Mouse (Mus musculus) liver, adult (tissue): ENCODE results near the gene Olfr1449.

Experiments
- GATA4 ChIP-seq: IDR thresholded peaks from 2 replicates; pipeline ENCODE4 v1.6.1; 2014; ENCODE audit warnings: mild to moderate bottlenecking, low read length; ENCODE audit not compliant: insufficient replicate concordance

The Olfr1449 gene

GRCm38 (mm10) chr19:12930540-12930939, at the start of gene Olfr1449:
Olfr1449 (plus strand) TSS chr19:12930840.
- TF ChIP-seq GATA4, result no peak

- no peak for TF ChIP-seq GATA4
Measured at GRCm38 (mm10) chr19:12883555-12883954, 47.1 kb upstream of the Olfr1449 start, which contains the start of gene Olfr1445. Olfr1445 (plus strand) TSS chr19:12883855.

GRCm38 (mm10) chr19:12893424-12893823, 37.2 kb upstream of the Olfr1449 start, which contains the start of gene Olfr1446:
Olfr1446 (minus strand) TSS chr19:12893524.
- TF ChIP-seq GATA4, result no peak

GRCm38 (mm10) chr19:12903643-12904042, 27.0 kb upstream of the Olfr1449 start, which contains the start of gene Olfr1447:
Olfr1447 (minus strand) TSS chr19:12903743.
- TF ChIP-seq GATA4, result no peak

- no peak for TF ChIP-seq GATA4
Measured at GRCm38 (mm10) chr19:12924319-12924718, 6.3 kb upstream of the Olfr1449 start, which contains the start of gene Olfr1448. Olfr1448 (minus strand) TSS chr19:12924419.

- TF ChIP-seq GATA4, result no peak
Measured at GRCm38 (mm10) chr19:12949958-12950357, 19.3 kb downstream of the Olfr1449 start, which contains the start of gene Olfr1450. Olfr1450 (plus strand) TSS chr19:12950258.
